Mouse (Mus musculus): Measurements from ENCODE around the gene Aco1. TPM values are rescaled to one million over a fixed set of nuclear protein-coding genes. Genes with fewer than 3 reads are reported as not detected.
"Not testable (repeated sequence)": the region's sequence is repeated elsewhere in the genome, so short reads cannot be mapped to it uniquely, and the experiment has no call there.

The Aco1 gene
- total RNA-seq (2021) (100 to 1,000 TPM; 122 to 146 TPM), polyA plus RNA-seq (2012; rRNA removed) (43.3 and 51.3 TPM in 2 replicates)
- long read RNA-seq, transcript Aco1-201 (21 exons, 3,832 nt) = major isoform, 158 of 172 reads
- long read RNA-seq, partial matches to known transcripts = 8 of 172 reads
- long read RNA-seq, other reads (novel, unspliced or antisense) = 6 of 172 reads

GRCm38 (mm10) chr4:40142743-40143532 is at the start of gene Aco1:
TSS of gene Aco1 (plus strand) at chr4:40143081.
- peak; percentile 99 for DNase-seq

- DNase-seq = no peak
Observed at GRCm38 (mm10) chr4:40094974-40095373, 47.9 kb upstream of the Aco1 start.

GRCm38 (mm10) chr4:40102996-40103395 is 39.9 kb upstream of the Aco1 start:
- DNase-seq = no peak

GRCm38 (mm10) chr4:40106004-40106536 is 36.8 kb upstream of the Aco1 start:
- DNase-seq = no peak

- no peak for DNase-seq
Observed at GRCm38 (mm10) chr4:40108030-40108429, 34.9 kb upstream of the Aco1 start.

- no peak for DNase-seq
Observed at GRCm38 (mm10) chr4:40113173-40113572, 29.7 kb upstream of the Aco1 start.

- DNase-seq = peak; percentile 87
Observed at GRCm38 (mm10) chr4:40121221-40121620, 21.7 kb upstream of the Aco1 start.

GRCm38 (mm10) chr4:40122291-40122690 is 20.6 kb upstream of the Aco1 start:
- DNase-seq = not testable (repeated sequence)

GRCm38 (mm10) chr4:40134468-40135102 is 8.3 kb upstream of the Aco1 start:
- DNase-seq = peak; percentile 81

GRCm38 (mm10) chr4:40136519-40136918 is 6.4 kb upstream of the Aco1 start:
- no peak for DNase-seq

- DNase-seq = no peak
Observed at GRCm38 (mm10) chr4:40139663-40140255, 3.1 kb upstream of the Aco1 start.

GRCm38 (mm10) chr4:40143533-40143871 is 621 bp downstream of the Aco1 start:
- DNase-seq = no peak

- no peak for DNase-seq
Observed at GRCm38 (mm10) chr4:40144543-40144942, 1.7 kb downstream of the Aco1 start.

GRCm38 (mm10) chr4:40144981-40145380 is 2.1 kb downstream of the Aco1 start:
- DNase-seq = no peak

GRCm38 (mm10) chr4:40148281-40148680 is 5.4 kb downstream of the Aco1 start:
- no peak for DNase-seq

- no peak for DNase-seq
Observed at GRCm38 (mm10) chr4:40150046-40150445, 7.2 kb downstream of the Aco1 start.

- no peak for DNase-seq
Observed at GRCm38 (mm10) chr4:40152771-40153170, 9.9 kb downstream of the Aco1 start.

- no peak for DNase-seq
Observed at GRCm38 (mm10) chr4:40153500-40153899, 10.6 kb downstream of the Aco1 start.

GRCm38 (mm10) chr4:40154751-40155150 is 11.9 kb downstream of the Aco1 start:
- DNase-seq = peak; percentile 58

GRCm38 (mm10) chr4:40155467-40155999 is 12.7 kb downstream of the Aco1 start:
- DNase-seq = no peak

- DNase-seq = peak; percentile 89
Observed at GRCm38 (mm10) chr4:40156153-40156552, 13.3 kb downstream of the Aco1 start.

Measured in adrenal gland, adult 2 months (tissue).